Mouse (Mus musculus) intestine, postnatal 0 days (tissue): ENCODE measurements at regions not wholly inside any gene's neighbourhood (a gene's known extent, or its start where the extent isn't known, plus 50 kb on each side); places are given as distances from the start of the nearest gene placed in this dataset.

Experiments used
- ATAC-seq: fragments of 200-750 bp; cut with Nextera tagmentation; 2 replicates; pipeline ENCODE4 v1.8.0; 2017; ENCODE audit warnings: mild to moderate bottlenecking, moderate TSS enrichment, moderate library complexity
- H3K27ac ChIP-seq: fragments of 300-500 bp; sonication (generic); 2 replicates; pipeline ENCODE4 v1.5.1; 2014; ENCODE audit warnings: mild to moderate bottlenecking, low read depth, low read length, moderate library complexity
- H3K27me3 ChIP-seq: fragments of 300-500 bp; sonication (generic); replicated peaks from 2 replicates; pipeline ENCODE4 v1.6.1; 2014; ENCODE audit warnings: low read length, mixed read lengths; ENCODE audit not compliant: control insufficient read depth, insufficient read depth
- H3K36me3 ChIP-seq: fragments of 300-500 bp; sonication (generic); 2 replicates; pipeline ENCODE4 v1.6.1; 2014; ENCODE audit warnings: mild to moderate bottlenecking, moderate library complexity; ENCODE audit not compliant: control insufficient read depth, insufficient read depth
- H3K4me1 ChIP-seq: fragments of 300-500 bp; sonication (generic); replicated peaks from 2 replicates; pipeline ENCODE4 v1.6.1; 2014; ENCODE audit warnings: antibody characterized with exemption, low read length, mixed read lengths; ENCODE audit not compliant: control insufficient read depth, insufficient read depth
- H3K4me2 ChIP-seq: fragments of 300-500 bp; sonication (generic); replicated peaks from 2 replicates; pipeline ENCODE4 v1.6.1; 2014; ENCODE audit warnings: low read depth, mild to moderate bottlenecking, moderate library complexity
- H3K4me3 ChIP-seq: fragments of 300-500 bp; sonication (generic); 2 replicates; pipeline ENCODE4 v1.5.1; 2014; ENCODE audit warnings: low read depth, low read length
- H3K9ac ChIP-seq: fragments of 300-500 bp; sonication (generic); 2 replicates; pipeline ENCODE4 v1.6.1; 2014; ENCODE audit warnings: mild to moderate bottlenecking, low read depth, low read length
- H3K9me3 ChIP-seq: fragments of 300-500 bp; sonication (generic); 2 replicates; pipeline ENCODE4 v1.6.1; 2016; ENCODE audit warnings: mixed run types; ENCODE audit not compliant: control insufficient read depth
- CTCF ChIP-seq: sonication (generic); IDR thresholded peaks from 2 replicates; pipeline ENCODE4 v1.5.1; 2016; ENCODE audit warnings: low read depth, mild to moderate bottlenecking, control low read depth, antibody characterized with exemption, moderate library complexity
- WGBS: fragments of 180-500 bp; shearing (Covaris S2); extraction: QIAGEN DNeasy Blood & Tissue Kit; methylation state at CpG from one replicate; pipeline ENCODE4 v1.1.7; 2014; 5-methylcytosine and 5-hydroxymethylcytosine counted together

DNA sequence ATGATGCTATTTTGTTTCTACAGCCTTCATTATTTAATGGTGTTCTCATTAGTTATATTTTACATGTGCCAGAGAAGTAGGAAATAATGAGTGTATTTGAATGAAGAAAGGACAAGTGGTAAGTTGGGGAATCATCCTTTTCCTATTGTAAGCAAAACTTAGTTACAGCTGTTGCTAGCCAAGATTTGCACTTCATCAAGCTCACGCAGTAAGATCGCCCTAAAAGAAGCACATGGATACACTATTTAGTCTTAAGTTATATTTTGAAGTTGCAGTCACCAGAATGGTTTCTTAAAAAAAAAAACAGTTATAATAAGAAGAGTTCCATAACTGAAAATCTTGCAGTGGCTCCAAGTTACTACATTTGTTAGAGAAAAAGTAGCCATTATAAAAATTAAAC is 410.3 kb upstream of the Cntn6 start:
- Histone ChIP-seq H3K9ac (no peak overlapping the region), H3K27me3 (no peaks in the 10 kb centered on the region), H3K9me3 (no peaks in the 10 kb centered on the region), H3K4me3 (no peak overlapping the region), H3K27ac (no peak overlapping the region), H3K36me3 (no peaks in the 10 kb centered on the region), H3K4me1 (no peaks in the 10 kb centered on the region), H3K4me2 (no peak overlapping the region)
- ATAC-seq = no peak
- TF ChIP-seq CTCF = no peak
- 90% methylated on average over 2 of the region's 2 CpGs for WGBS

DNA sequence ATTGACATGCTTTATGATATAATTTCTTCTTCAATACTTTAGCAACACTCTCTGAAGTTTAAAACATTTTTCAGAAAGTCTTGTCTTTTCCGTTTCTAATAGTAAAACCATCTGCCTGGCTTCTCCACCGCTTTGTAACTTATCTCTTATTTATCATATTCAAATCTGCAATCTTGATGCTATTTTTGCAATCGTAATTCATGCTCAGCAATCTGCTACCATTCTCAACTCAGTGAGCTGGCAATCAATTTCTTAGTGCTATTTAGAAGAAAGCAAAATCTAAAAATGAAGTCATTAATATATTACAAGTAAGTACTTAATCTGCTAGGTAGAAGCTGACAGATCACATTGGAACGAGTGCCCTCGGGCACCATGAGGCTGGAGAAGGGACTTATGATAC is 384.2 kb upstream of the Cntn6 start:
- Histone ChIP-seq H3K9ac (no peak overlapping the region), H3K36me3 (no peaks in the 10 kb centered on the region), H3K27me3 (no peaks in the 10 kb centered on the region), H3K4me2 (no peak overlapping the region), H3K9me3 (no peaks in the 10 kb centered on the region), H3K27ac (no peak overlapping the region), H3K4me3 (no peak overlapping the region), H3K4me1 (no peaks in the 10 kb centered on the region)
- no peak for TF ChIP-seq CTCF
- ATAC-seq = no peak
- 70% methylated on average over 5 of the region's 5 CpGs for WGBS
